Mouse (Mus musculus) small intestine, adult 2 months (tissue): ENCODE measurements around the gene Ccne1.

Experiments
- CTCF ChIP-seq: fragments of 200-500 bp; IDR thresholded peaks from 2 replicates; pipeline ENCODE4 v1.5.1; 2012; ENCODE audit warnings: low read depth, mild to moderate bottlenecking, control low read depth, inconsistent platforms, low read length, moderate library complexity, mixed read lengths; ENCODE audit not compliant: insufficient replicate concordance, insufficient read length; ENCODE audit errors: extremely low read depth
- POLR2A ChIP-seq: fragments of 200-500 bp; IDR thresholded peaks from 2 replicates; pipeline ENCODE4 v1.6.1; 2012; ENCODE audit warnings: low read depth, mild to moderate bottlenecking, control low read depth, inconsistent platforms, low read length, moderate library complexity

DNA sequence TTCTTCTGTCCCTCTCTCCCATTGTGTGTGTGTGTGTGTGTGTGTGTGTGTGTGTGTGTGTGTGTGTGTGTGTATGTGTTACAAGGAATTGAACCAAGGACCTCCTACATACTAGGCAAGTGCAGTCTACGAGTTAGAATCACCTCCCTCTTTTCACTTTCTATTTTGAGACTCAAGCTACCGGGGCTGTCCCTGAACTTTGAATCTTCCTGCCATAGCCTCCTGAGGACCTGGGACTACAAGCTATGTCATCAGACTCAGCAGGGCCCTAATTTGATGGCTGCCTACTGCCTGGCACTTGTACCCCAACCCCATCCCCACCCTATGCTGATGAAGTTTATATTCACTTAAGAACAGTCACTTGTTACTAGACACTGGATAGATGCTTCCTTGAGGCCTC is 18.9 kb downstream of the Ccne1 start:
- TF ChIP-seq CTCF (no peak), POLR2A (no peak)
